Mouse (Mus musculus): ENCODE measurements around the gene Msantd4. TPM values are rescaled to one million over a fixed set of nuclear protein-coding genes. Genes with fewer than 3 reads are reported as not detected.

Gene Msantd4
- 25.5 TPM for polyA plus RNA-seq (2017; shearing (Covaris generic))

GRCm38 (mm10) chr9:4375828-4376639 lies at the start of gene Msantd4:
TSS of gene Msantd4 (plus strand) at chr9:4376562.

Other genes starting within 250 kb of the Msantd4 start
- 27.5 TPM for gene Aasdhppt, start 67.1 kb upstream of the Msantd4 start, polyA plus RNA-seq (2017; shearing (Covaris generic))
- gene Kbtbd3, start 66.7 kb upstream of the Msantd4 start, polyA plus RNA-seq (2017; shearing (Covaris generic)) = 10.5 TPM